Mouse (Mus musculus): ENCODE results near the gene Gm20503.

Gm20503 gene

GRCm38 (mm10) chr4:59002948-59003805 lies at the start of gene Gm20503:
Gene Gm20503 (plus strand): TSS chr4:59003210.
- peak; percentile 89 for DNase-seq (ENCODE audit: low read depth, low spot score)

GRCm38 (mm10) chr4:58961719-58962118 lies 41.3 kb upstream of the Gm20503 start:
- DNase-seq (ENCODE audit: low read depth, low spot score) = no peak

- no peak for DNase-seq (ENCODE audit: low read depth, low spot score)
These were observed 39.7 kb upstream of the Gm20503 start for GRCm38 (mm10) chr4:58963271-58963670.

- DNase-seq (ENCODE audit: low read depth, low spot score) = no peak
These were observed 37.9 kb upstream of the Gm20503 start for GRCm38 (mm10) chr4:58965136-58965535.

GRCm38 (mm10) chr4:58970678-58971077 lies 32.3 kb upstream of the Gm20503 start:
- no peak for DNase-seq (ENCODE audit: low read depth, low spot score)

- no peak for DNase-seq (ENCODE audit: low read depth, low spot score)
These were observed 27.3 kb upstream of the Gm20503 start for GRCm38 (mm10) chr4:58975711-58976110.

- DNase-seq (ENCODE audit: low read depth, low spot score) = no peak
These were observed 21.6 kb upstream of the Gm20503 start for GRCm38 (mm10) chr4:58981421-58981820.

- DNase-seq (ENCODE audit: low read depth, low spot score) = no peak
These were observed 20.2 kb upstream of the Gm20503 start for GRCm38 (mm10) chr4:58982806-58983205.

- peak; percentile 25 for DNase-seq (ENCODE audit: low read depth, low spot score)
These were observed 17.8 kb upstream of the Gm20503 start for GRCm38 (mm10) chr4:58985157-58985648.

GRCm38 (mm10) chr4:58986540-58987190 lies 16.3 kb upstream of the Gm20503 start, which contains the start of gene Ptgr1:
Gene Ptgr1 (minus strand): TSS chr4:58987119.
- DNase-seq (ENCODE audit: low read depth, low spot score) = peak; percentile 85

GRCm38 (mm10) chr4:58989303-58989898 lies 13.6 kb upstream of the Gm20503 start:
- no peak for DNase-seq (ENCODE audit: low read depth, low spot score)

GRCm38 (mm10) chr4:58990609-58991434 lies 12.2 kb upstream of the Gm20503 start:
- DNase-seq (ENCODE audit: low read depth, low spot score) = no peak

GRCm38 (mm10) chr4:58992195-58992594 lies 10.8 kb upstream of the Gm20503 start:
- DNase-seq (ENCODE audit: low read depth, low spot score) = no peak

GRCm38 (mm10) chr4:58994762-58995161 lies 8.2 kb upstream of the Gm20503 start, which contains the start of gene Dnajc25:
Gene Dnajc25 (plus strand): TSS chr4:58995062.
- DNase-seq (ENCODE audit: low read depth, low spot score) = no peak

GRCm38 (mm10) chr4:58995251-58995693 lies 7.7 kb upstream of the Gm20503 start:
- no peak for DNase-seq (ENCODE audit: low read depth, low spot score)

- no peak for DNase-seq (ENCODE audit: low read depth, low spot score)
These were observed 5.9 kb upstream of the Gm20503 start for GRCm38 (mm10) chr4:58997081-58997480.

- no peak for DNase-seq (ENCODE audit: low read depth, low spot score)
These were observed 4.3 kb upstream of the Gm20503 start for GRCm38 (mm10) chr4:58998688-58999087.

GRCm38 (mm10) chr4:58999686-59000085 lies 3.3 kb upstream of the Gm20503 start:
- peak; percentile 56 for DNase-seq (ENCODE audit: low read depth, low spot score)

GRCm38 (mm10) chr4:59000614-59001013 lies 2.4 kb upstream of the Gm20503 start:
- DNase-seq (ENCODE audit: low read depth, low spot score) = peak; percentile 30

- DNase-seq (ENCODE audit: low read depth, low spot score) = no peak
These were observed 793 bp downstream of the Gm20503 start for GRCm38 (mm10) chr4:59003806-59004200.

GRCm38 (mm10) chr4:59006211-59006610 lies 3.2 kb downstream of the Gm20503 start:
- peak; percentile 30 for DNase-seq (ENCODE audit: low read depth, low spot score)

Data from skeletal muscle tissue, adult 2 months (tissue).